Mouse (Mus musculus) midbrain, embryonic 14.5 days (tissue): ENCODE data around the gene Mthfd1l. TPM values are rescaled to one million over a fixed set of nuclear protein-coding genes. Genes with fewer than 3 reads are reported as not detected.

ENCODE experiments used
- ATAC-seq: fragments of 200-750 bp; cut with Nextera tagmentation; 2 replicates; pipeline ENCODE4 v1.8.0; 2017; ENCODE audit warnings: moderate number of reproducible peaks, moderate library complexity; ENCODE audit not compliant: low FRiP score, low TSS enrichment
- DNase-seq: peaks from one replicate; pipeline ENCODE4 v3.0.0-alpha.2; 2015
- H3K27ac ChIP-seq: fragments of 300-500 bp; sonication (generic); replicated peaks from 2 replicates; pipeline ENCODE4 v1.5.1; 2014; ENCODE audit warnings: mild to moderate bottlenecking, low read depth, low read length, moderate library complexity
- H3K27me3 ChIP-seq: fragments of 300-500 bp; sonication (generic); 2 replicates; pipeline ENCODE4 v1.6.1; 2014; ENCODE audit warnings: low read length, control low read depth, mixed read lengths; ENCODE audit not compliant: control insufficient read depth, insufficient read depth
- H3K36me3 ChIP-seq: fragments of 300-500 bp; sonication (generic); 2 replicates; pipeline ENCODE4 v1.6.1; 2014; ENCODE audit warnings: low read length, control low read depth; ENCODE audit not compliant: control insufficient read depth, insufficient read depth
- H3K4me1 ChIP-seq: fragments of 300-500 bp; sonication (generic); 2 replicates; pipeline ENCODE4 v1.6.1; 2014; ENCODE audit warnings: mild to moderate bottlenecking, antibody characterized with exemption, low read length, control low read depth; ENCODE audit not compliant: control insufficient read depth, insufficient read depth
- H3K4me2 ChIP-seq: fragments of 300-500 bp; sonication (generic); 2 replicates; pipeline ENCODE4 v1.6.1; 2014; ENCODE audit warnings: mild to moderate bottlenecking, low read length, moderate library complexity
- H3K4me3 ChIP-seq: fragments of 300-500 bp; sonication (generic); replicated peaks from 2 replicates; pipeline ENCODE4 v1.5.1; 2014; ENCODE audit warnings: low read depth, low read length
- H3K9ac ChIP-seq: fragments of 300-500 bp; sonication (generic); replicated peaks from 2 replicates; pipeline ENCODE4 v1.6.1; 2014; ENCODE audit warnings: mild to moderate bottlenecking, low read length, moderate library complexity
- H3K9me3 ChIP-seq: fragments of 300-500 bp; sonication (generic); 2 replicates; pipeline ENCODE4 v1.6.1; 2016; ENCODE audit warnings: low read length, control low read depth, mixed read lengths; ENCODE audit not compliant: control insufficient read depth
- WGBS: fragments of 180-500 bp; shearing (Covaris S2); extraction: QIAGEN DNeasy Blood & Tissue Kit; methylation state at CpG from one replicate; pipeline ENCODE4 v1.1.7; 2014; 5-methylcytosine and 5-hydroxymethylcytosine counted together
- polyA plus RNA-seq: library from polyadenylated mRNA; unstranded; fragments of >200 nt; fragmentation: Nextera tagmentation; extraction: Ambion mirVana; gene quantifications from 2 replicates; pipeline ENCODE4 v1.2.1, GENCODE M21; 2014

Gene Mthfd1l
- polyA plus RNA-seq, 1 experiment from 2014 or later, result 6.4 TPM

DNA sequence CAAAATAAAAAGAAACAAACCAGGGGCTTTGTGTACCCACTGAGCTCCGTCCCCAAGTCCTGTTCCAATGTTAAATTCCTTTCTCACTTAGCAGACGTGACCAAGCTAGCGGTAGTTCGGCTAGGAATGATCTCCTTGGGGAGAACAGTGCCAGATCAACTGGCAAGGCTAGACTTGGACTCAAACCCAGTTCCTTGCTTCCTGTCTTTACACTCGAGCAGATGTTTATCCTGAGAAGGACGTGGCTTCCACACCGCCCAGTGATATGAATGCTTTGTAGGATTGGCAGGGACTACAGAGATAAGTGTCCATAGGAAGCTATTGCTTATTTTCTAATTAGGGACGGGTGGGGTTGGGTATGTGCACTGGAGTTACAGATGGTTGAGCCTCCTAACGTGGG, 191.8 kb downstream of the Mthfd1l start:
- 93% methylated on average over 9 of the region's 9 CpGs for WGBS
- no peaks in the 10 kb centered on the region for H3K27me3 ChIP-seq
- H3K9ac ChIP-seq, result no peak overlapping the region
- no peaks in the 10 kb centered on the region for H3K9me3 ChIP-seq
- no peak overlapping the region for H3K27ac ChIP-seq
- no peak for ATAC-seq
- DNase-seq, result no peak
- no peaks in the 10 kb centered on the region for H3K4me1 ChIP-seq
- H3K36me3 ChIP-seq, result no peaks in the 10 kb centered on the region
- no peak overlapping the region for H3K4me2 ChIP-seq
- no peak overlapping the region for H3K4me3 ChIP-seq

DNA sequence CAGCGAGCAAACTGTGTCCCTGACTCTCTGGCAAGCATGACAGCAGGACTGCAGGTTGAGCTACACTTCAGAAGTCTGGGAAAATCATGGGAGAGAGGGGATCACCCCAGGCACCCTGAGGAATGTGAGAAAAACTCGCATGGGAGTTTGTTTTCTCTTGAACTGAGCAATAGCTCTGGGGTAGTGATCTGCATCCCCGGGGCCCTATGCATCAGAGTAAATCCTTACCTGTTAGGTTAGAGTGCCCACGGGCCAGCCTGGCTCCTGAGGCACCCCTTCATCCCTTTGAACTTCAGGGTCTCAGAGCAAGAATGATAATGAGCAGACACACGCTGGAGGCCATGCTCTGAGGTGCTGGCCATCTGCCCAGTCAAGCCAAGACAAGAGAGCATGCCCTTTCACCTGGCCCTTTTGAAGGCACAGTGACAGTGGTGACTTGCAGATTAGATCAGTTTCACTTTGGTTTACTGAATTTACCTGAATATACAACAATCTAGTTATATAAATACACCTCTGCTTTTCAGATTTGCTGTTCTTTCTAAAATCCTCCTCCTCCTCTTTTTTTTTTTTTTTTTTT, 195.4 kb downstream of the Mthfd1l start:
- H3K27ac ChIP-seq, result no peak overlapping the region
- ATAC-seq (no peak), DNase-seq (no peak)
- WGBS, result 56% methylated on average over 5 of the region's 5 CpGs
- H3K4me3 ChIP-seq, result no peak overlapping the region
- H3K4me1 ChIP-seq, result no peaks in the 10 kb centered on the region
- no peaks in the 10 kb centered on the region for H3K36me3 ChIP-seq
- no peak overlapping the region for H3K9ac ChIP-seq
- H3K9me3 ChIP-seq, result no peaks in the 10 kb centered on the region
- H3K27me3 ChIP-seq, result no peaks in the 10 kb centered on the region
- no peak overlapping the region for H3K4me2 ChIP-seq

DNA sequence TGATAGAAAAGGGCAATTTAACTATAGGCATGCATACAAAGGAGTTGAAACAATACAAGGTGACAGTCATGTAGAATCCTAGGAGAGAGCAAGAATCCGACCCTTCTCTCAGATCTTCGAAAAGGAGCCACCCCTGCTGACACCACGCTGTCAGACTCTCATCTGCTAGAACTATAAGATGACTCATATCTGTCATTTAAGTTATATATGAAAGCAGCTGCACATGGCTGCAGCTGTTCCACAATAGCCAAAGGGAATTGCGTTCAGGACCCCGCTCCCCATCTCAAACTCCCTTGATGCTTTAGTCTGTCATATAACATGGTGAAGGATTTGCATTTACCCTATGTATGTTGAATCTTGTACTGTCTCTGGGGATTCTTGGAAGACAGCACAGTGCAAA, 201.3 kb downstream of the Mthfd1l start:
- no peak for ATAC-seq
- WGBS, result 51% methylated on average over 5 of the region's 5 CpGs

DNA sequence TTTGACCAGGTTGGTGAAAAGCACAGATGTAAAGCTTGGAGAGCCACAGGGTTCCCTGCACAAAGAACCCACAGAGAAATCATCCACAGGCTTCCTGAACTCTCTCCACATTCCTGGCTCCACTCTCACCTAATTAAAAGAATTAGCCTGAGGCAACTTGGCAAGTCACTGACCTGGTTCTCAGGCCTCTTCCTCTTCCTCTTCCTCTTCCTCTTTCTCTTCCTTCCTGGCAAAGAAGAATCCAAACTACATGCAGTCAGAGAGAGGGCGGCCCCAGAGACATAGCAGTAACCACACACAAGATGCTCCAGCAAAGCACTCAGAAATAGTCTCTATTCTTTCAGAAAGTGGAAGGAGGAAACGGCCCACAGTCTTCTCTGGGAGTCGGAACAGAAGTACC, 201.8 kb downstream of the Mthfd1l start:
- Histone ChIP-seq H3K36me3 (no peaks in the 10 kb centered on the region), H3K4me1 (no peaks in the 10 kb centered on the region), H3K4me3 (no peak overlapping the region), H3K9ac (no peak overlapping the region), H3K4me2 (no peak overlapping the region), H3K9me3 (no peaks in the 10 kb centered on the region), H3K27me3 (no peaks in the 10 kb centered on the region), H3K27ac (no peak overlapping the region)
- ATAC-seq (no peak), DNase-seq (no peak)
- 88% methylated on average over 3 of the region's 3 CpGs for WGBS

More for the DNA sequence above, 201.3 kb downstream of the Mthfd1l start:
- no peaks in the 10 kb centered on the region for H3K4me1 ChIP-seq
- no peaks in the 10 kb centered on the region for H3K9me3 ChIP-seq
- H3K4me2 ChIP-seq, result no peak overlapping the region
- H3K27me3 ChIP-seq, result no peaks in the 10 kb centered on the region
- no peak for DNase-seq
- H3K36me3 ChIP-seq, result no peaks in the 10 kb centered on the region
- no peak overlapping the region for H3K4me3 ChIP-seq
- no peak overlapping the region for H3K9ac ChIP-seq
- H3K27ac ChIP-seq, result no peak overlapping the region

DNA sequence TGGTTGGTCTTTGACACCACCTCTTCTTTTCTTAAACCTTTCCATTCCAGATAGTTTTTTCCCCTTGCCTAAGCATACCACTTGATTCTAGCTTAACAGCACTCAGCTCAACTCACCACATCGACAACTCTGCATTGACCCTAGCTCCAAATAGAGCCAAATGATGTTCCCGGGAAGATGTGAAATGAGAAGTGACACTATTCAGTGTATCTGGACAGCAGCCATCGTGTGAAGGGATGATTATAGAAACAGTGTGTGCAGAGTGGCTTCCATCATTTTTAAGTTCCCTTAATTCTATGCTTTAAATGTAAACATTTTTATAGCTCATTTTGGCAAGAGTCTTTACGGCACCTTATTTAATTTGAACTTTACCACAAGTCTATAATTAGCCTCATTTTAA, 204.4 kb downstream of the Mthfd1l start:
- H3K27ac ChIP-seq, result no peak overlapping the region
- DNase-seq, result no peak
- no peaks in the 10 kb centered on the region for H3K9me3 ChIP-seq
- WGBS, result 93% methylated on average over 4 of the region's 4 CpGs
- no peaks in the 10 kb centered on the region for H3K27me3 ChIP-seq
- no peak for ATAC-seq
- H3K9ac ChIP-seq, result no peak overlapping the region
- no peaks in the 10 kb centered on the region for H3K4me1 ChIP-seq
- no peaks in the 10 kb centered on the region for H3K36me3 ChIP-seq
- no peak overlapping the region for H3K4me2 ChIP-seq
- H3K4me3 ChIP-seq, result no peak overlapping the region

DNA sequence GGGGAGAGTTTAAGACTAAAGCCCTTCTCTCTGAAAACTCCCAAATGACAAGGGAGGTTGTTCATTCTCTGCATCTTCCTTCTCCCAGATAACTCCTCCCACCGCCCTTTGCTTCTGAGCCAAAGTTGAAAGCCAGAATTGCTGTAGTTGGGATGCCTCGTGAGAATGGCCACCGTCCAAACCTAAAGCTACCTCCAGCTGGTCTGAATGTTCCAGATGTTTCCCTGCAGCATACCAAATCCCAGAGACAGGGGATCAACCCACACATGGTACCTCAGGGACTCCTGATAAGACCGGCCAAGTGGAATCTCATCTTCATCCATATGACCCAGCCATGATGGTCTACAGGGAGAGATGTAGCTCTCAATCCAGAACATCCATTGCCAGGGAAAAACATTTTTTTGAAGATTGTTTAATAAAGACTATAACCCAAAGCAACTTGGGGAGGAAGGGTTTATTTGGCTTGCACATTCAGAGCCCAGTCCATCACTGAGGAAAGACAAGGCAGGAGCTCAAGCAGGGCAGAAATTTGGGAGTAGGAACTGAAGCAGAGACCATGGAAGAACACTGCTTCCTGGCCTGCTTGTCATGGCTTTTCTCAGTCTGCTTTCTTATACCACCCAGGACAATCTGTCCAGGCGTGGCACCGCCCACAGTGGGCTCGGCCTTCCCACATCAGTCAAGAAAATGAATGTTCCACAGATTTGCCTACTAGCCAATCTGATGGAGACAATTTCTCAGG, 206.3 kb downstream of the Mthfd1l start:
- H3K9me3 ChIP-seq, result no peaks in the 10 kb centered on the region
- no peaks in the 10 kb centered on the region for H3K27me3 ChIP-seq
- WGBS, result 89% methylated on average over 7 of the region's 7 CpGs
- no peak overlapping the region for H3K27ac ChIP-seq
- H3K36me3 ChIP-seq, result no peaks in the 10 kb centered on the region
- DNase-seq, result no peak
- ATAC-seq, result no peak
- no peak overlapping the region for H3K9ac ChIP-seq
- H3K4me1 ChIP-seq, result no peaks in the 10 kb centered on the region
- no peak overlapping the region for H3K4me3 ChIP-seq
- H3K4me2 ChIP-seq, result no peak overlapping the region

DNA sequence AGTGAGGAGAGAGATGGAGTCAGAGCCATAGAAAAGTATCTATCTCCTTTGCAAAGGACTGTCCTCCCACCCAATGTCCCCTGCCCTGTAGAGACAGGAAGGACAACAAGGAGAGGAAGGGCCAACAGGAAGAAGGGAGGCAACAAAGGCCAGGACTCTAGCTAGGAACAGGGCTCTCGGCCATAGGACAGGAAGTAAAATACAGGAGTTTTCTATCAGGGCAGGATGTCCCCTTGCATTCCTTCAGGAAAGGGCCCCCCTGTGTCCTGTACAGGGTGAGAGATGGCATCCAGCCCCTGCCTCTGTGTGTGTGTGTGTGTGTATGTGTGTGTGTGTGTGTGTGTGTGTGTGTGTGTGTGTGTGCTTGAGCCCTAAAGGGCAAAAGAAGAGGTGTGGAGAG, 209.0 kb downstream of the Mthfd1l start:
- no peak overlapping the region for H3K27ac ChIP-seq
- ATAC-seq, result no peak
- no peaks in the 10 kb centered on the region for H3K36me3 ChIP-seq
- no peak overlapping the region for H3K9ac ChIP-seq
- no peaks in the 10 kb centered on the region for H3K27me3 ChIP-seq
- 76% methylated on average over 1 of the region's 1 CpGs for WGBS
- H3K4me1 ChIP-seq, result no peaks in the 10 kb centered on the region
- H3K4me3 ChIP-seq, result no peak overlapping the region
- no peaks in the 10 kb centered on the region for H3K9me3 ChIP-seq
- no peak for DNase-seq
- H3K4me2 ChIP-seq, result no peak overlapping the region

DNA sequence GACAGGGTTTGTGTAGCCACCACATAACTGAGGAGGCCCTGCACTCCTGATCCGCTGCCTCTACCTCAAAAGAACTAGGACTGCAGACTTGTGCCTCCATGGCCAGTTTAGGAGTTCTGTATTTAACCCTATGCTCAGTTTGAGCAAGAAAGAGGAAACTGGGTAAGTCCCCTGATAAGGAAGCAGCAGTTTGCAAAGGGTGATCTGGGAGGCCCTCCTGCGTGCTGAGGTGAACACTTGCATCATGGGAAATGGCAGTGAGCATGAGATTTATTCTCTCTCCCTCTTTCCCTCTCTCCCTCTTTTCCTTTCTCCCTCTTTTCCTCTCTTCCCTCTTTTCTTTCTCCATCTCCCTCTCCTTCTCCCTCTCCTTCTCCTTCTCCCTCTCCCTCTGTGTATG, 209.5 kb downstream of the Mthfd1l start:
- no peaks in the 10 kb centered on the region for H3K36me3 ChIP-seq
- ATAC-seq (no peak), DNase-seq (no peak)
- no peak overlapping the region for H3K9ac ChIP-seq
- H3K4me3 ChIP-seq, result no peak overlapping the region
- no peaks in the 10 kb centered on the region for H3K27me3 ChIP-seq
- no peaks in the 10 kb centered on the region for H3K9me3 ChIP-seq
- no peak overlapping the region for H3K27ac ChIP-seq
- WGBS, result 84% methylated on average over 2 of the region's 2 CpGs
- no peaks in the 10 kb centered on the region for H3K4me1 ChIP-seq
- no peak overlapping the region for H3K4me2 ChIP-seq
